Mouse (Mus musculus) limb, embryonic 13.5 days (tissue): ENCODE measurements around the gene Itga3. TPM values are rescaled to one million over a fixed set of nuclear protein-coding genes. Genes with fewer than 3 reads are reported as not detected.

Source experiments
- ATAC-seq: fragments of 200-750 bp; cut with Nextera tagmentation; 2 replicates; pipeline ENCODE4 v1.8.0; 2017; ENCODE audit warnings: low read depth, moderate number of reproducible peaks, moderate TSS enrichment; ENCODE audit not compliant: low FRiP score
- H3K27ac ChIP-seq: fragments of 300-500 bp; sonication (generic); 2 replicates; pipeline ENCODE4 v1.5.1; 2015; ENCODE audit warnings: inconsistent platforms, mild to moderate bottlenecking, moderate library complexity
- H3K27me3 ChIP-seq: fragments of 300-500 bp; sonication (generic); 2 replicates; pipeline ENCODE4 v1.6.1; 2015; ENCODE audit warnings: mild to moderate bottlenecking, inconsistent platforms
- H3K36me3 ChIP-seq: fragments of 300-500 bp; sonication (generic); 2 replicates; pipeline ENCODE4 v1.6.1; 2015; ENCODE audit warnings: inconsistent platforms, mild to moderate bottlenecking, moderate library complexity
- H3K4me1 ChIP-seq: fragments of 300-500 bp; sonication (generic); 2 replicates; pipeline ENCODE4 v1.6.1; 2015; ENCODE audit warnings: inconsistent platforms
- H3K4me2 ChIP-seq: fragments of 300-500 bp; sonication (generic); replicated peaks from 2 replicates; pipeline ENCODE4 v1.6.1; 2015; ENCODE audit warnings: inconsistent platforms, mild to moderate bottlenecking, moderate library complexity
- H3K4me3 ChIP-seq: fragments of 300-500 bp; sonication (generic); 2 replicates; pipeline ENCODE4 v1.5.1; 2015; ENCODE audit warnings: moderate library complexity, mild to moderate bottlenecking, inconsistent platforms
- H3K9ac ChIP-seq: fragments of 300-500 bp; sonication (generic); 2 replicates; pipeline ENCODE4 v1.6.1; 2015; ENCODE audit warnings: mild to moderate bottlenecking, inconsistent platforms
- H3K9me3 ChIP-seq: fragments of 300-500 bp; sonication (generic); 2 replicates; pipeline ENCODE4 v1.6.1; 2016; ENCODE audit warnings: inconsistent platforms
- WGBS: fragments of 180-500 bp; shearing (Covaris S2); methylation state at CpG from one replicate; pipeline ENCODE4 v1.1.7; 2015; 5-methylcytosine and 5-hydroxymethylcytosine counted together
- polyA plus RNA-seq: library from polyadenylated mRNA; unstranded; fragments of >200 nt; fragmentation: Nextera tagmentation; extraction: Ambion mirVana; gene quantifications from 2 replicates; pipeline ENCODE4 v1.2.1, GENCODE M21; 2015

Gene Itga3
- polyA plus RNA-seq, 1 experiment from 2014 or later, result 8.9 TPM

GRCm38 (mm10) chr11:94994947-94995772 is 81.4 kb downstream of the Itga3 start:
- WGBS, result 80% methylated on average over 11 of the region's 11 CpGs
- H3K9ac ChIP-seq, result peak overlapping the region; percentile 92
- no peak for ATAC-seq
- peaks cover 49% of the 10 kb centered on the region for H3K4me1 ChIP-seq
- H3K4me3 ChIP-seq, result peak overlapping the region; percentile 94
- H3K9me3 ChIP-seq, result no peaks in the 10 kb centered on the region
- peaks cover 53% of the 10 kb centered on the region for H3K36me3 ChIP-seq
- no peaks in the 10 kb centered on the region for H3K27me3 ChIP-seq
- peak overlapping the region; percentile 100 for H3K4me2 ChIP-seq
- no peak overlapping the region for H3K27ac ChIP-seq

Other genes starting within 250 kb of the Itga3 start
- 1,007 and 1,170 TPM in 2 replicates for gene Col1a1, start 140.6 kb downstream of the Itga3 start, polyA plus RNA-seq
- not detected in 2 replicates for gene Hils1, start 109.2 kb downstream of the Itga3 start, polyA plus RNA-seq
- 6.1 and 7.1 TPM in 2 replicates for gene Sgca, start 100.5 kb downstream of the Itga3 start, polyA plus RNA-seq
- gene Ppp1r9b, start 85.8 kb downstream of the Itga3 start, polyA plus RNA-seq, result 11.4 and 11.8 TPM in 2 replicates
- 37.2 and 37.7 TPM in 2 replicates for gene Samd14, start 66.9 kb downstream of the Itga3 start, polyA plus RNA-seq
- 33.7 and 34.9 TPM in 2 replicates for gene Pdk2, start 35.4 kb downstream of the Itga3 start, polyA plus RNA-seq
- 10.2 and 14.2 TPM in 2 replicates for gene Dlx3, start 43.3 kb upstream of the Itga3 start, polyA plus RNA-seq
- 2.2 and 2.7 TPM in 2 replicates for gene Dlx4, start 69.5 kb upstream of the Itga3 start, polyA plus RNA-seq
- 0.15 and 0.27 TPM in 2 replicates for gene Tac4, start 184.7 kb upstream of the Itga3 start, polyA plus RNA-seq
- gene Kat7, start 233.4 kb upstream of the Itga3 start, polyA plus RNA-seq, result 68.4 and 71.9 TPM in 2 replicates